Mouse (Mus musculus) thymus, postnatal 14 days (tissue): ENCODE data around the gene Nanos1.
A peak's percentile ranks its signal among the peaks of the same experiment; 100 is the strongest.

Experiments used
- DNase-seq: peaks from one replicate; pipeline ENCODE4 v3.0.0; 2021

Gene Nanos1

DNA sequence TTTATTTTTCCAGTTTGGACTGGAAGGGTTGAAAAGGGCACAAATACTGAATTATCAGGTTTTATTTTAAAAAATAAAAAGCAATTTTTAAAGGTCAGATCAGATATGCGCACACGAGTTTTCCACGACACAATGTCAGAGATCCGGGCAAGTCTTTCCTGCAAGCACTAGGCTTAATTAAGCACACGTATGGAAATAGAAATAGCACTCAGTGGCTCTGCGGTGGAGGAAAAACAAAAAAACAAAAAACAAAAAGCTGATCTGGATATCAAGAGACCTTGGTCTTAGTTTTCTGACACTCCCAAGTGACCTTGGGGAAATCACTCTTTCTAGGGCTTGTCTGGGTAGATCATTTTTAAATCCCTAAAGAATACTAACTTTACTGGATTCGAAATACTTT is 33.7 kb downstream of the Nanos1 start:
- DNase-seq, result no peak

DNA sequence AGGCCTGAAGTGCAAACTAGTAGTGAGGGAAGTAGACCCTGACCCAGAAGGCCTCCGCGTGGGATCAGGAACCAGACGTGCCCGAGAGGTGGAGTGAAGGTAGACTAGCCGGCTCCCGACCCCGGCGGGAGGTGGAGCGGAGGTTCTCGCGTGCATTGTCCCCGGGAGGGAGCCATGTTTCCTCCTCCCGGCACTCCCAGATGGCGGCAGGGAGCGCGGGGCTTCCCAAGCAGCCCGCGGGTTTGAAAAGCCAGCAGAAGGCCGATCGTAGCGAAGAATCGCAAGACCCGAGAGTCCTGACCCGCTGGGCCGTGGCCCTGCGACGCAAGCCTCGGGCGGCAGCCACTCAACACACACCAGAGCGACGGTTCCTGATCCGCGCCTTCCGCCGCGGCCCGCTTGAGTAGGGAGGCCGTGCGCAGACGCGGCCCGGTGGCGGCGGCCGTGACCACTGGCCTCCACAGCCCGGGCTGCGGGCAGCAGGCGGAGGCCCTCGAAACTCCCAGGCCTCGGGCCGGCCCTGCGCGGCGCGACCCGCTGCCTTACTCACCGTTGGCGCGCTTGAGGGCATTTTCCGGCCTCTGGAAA is 34.2 kb downstream of the Nanos1 start:
- DNase-seq, result peak; percentile 67

- DNase-seq, result peak; percentile 95
These were observed 34.9 kb downstream of the Nanos1 start, which contains the start of gene Eif3a for GRCm38 (mm10) chr19:60790551-60791161. Eif3a (minus strand) TSS chr19:60790658.

- no peak for DNase-seq
These were observed 35.4 kb downstream of the Nanos1 start for GRCm38 (mm10) chr19:60791164-60791563.

GRCm38 (mm10) chr19:60793170-60793707 is 37.5 kb downstream of the Nanos1 start:
- DNase-seq, result no peak

GRCm38 (mm10) chr19:60795244-60795643 is 39.5 kb downstream of the Nanos1 start:
- no peak for DNase-seq

DNA sequence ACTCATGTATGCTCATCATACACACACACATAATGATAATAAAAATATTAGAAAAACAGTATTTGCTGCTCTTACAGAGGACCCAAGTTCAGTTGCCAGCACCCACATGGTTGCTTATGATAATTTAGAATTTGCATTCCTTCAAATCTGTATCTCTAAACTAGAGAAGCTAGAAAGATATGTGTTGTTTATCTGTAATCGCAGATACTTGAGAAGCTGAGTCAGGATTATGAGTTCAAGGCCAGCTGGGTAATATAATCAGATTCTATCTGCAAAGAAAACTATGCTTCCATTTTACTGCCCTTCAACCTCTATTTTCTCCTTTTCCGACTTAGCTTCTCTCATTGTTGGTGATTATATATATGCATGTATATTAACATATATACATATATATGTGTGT is 41.6 kb downstream of the Nanos1 start:
- no peak for DNase-seq

- DNase-seq, result no peak
These were observed 44.2 kb downstream of the Nanos1 start for GRCm38 (mm10) chr19:60799867-60800569.

DNA sequence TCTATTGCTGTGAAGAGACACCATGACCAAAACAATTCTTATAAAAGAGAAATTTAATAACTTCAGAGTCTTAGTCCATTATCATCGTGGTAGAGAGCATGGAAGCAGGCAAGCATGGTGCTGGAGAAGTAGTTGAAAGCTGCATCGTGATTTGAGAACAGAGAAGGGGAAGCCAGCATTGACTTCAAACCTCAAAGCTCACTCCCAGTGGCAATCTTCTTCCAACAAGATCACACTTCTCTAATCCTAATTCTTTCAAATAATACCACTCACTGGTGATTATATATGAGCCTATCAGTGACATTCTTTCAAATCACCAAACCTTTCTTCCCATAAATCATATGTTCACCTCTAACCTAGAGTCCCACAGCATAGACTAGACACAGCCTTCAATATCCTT is 49.1 kb downstream of the Nanos1 start:
- no peak for DNase-seq
